In the genomic region with DNA sequence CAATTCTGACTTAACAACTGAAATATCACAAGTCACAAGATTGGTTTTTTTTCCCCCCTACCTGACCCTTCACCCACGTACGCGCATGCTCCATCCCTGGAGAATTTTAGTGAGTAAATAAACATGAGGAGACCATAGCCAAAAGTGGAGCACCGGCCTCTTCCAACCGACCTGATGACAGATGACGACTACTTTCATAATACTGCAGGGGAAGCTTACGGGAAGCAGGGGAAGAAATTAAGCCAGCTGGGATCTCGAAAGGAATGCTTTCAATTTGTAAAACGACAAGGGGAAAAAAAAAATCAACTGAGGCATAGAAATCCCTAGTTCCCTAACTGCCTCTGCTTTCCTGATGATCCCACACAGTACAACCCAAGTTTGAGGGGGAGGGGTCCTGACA, we compare ENCODE assay signal across 8 mouse cellular contexts. TPM values are rescaled to one million over a fixed set of nuclear protein-coding genes. Genes with fewer than 3 reads are reported as not detected.
DNase-seq lines count a peak whose midpoint lies in the region; ATAC-seq and TF ChIP-seq lines count a peak whose summit lies in the region.

No protein-coding gene starts in this region.

- TF ChIP-seq CTCF in MEL (IDR thresholded peaks at IDR 0.05 in 2 of 3, conservative IDR thresholded peaks at IDR 0.05 in 1 of 3; ENCODE audit: control insufficient read depth in 1 of 3, insufficient read depth in 1 of 3, low read depth in 2 of 3, low read length in 3 of 3, poor library complexity in 1 of 3, severe bottlenecking in 1 of 3) = no peak

- no peak for TF ChIP-seq RAD21 in MEL (IDR thresholded peaks at IDR 0.05; ENCODE audit: low read depth, low read length)

- TF ChIP-seq POLR2A in MEL (IDR thresholded peaks at IDR 0.05; ENCODE audit: control insufficient read depth in 1 of 2, insufficient read depth in 1 of 2, low read depth in 1 of 2, low read length in 2 of 2, poor library complexity in 1 of 2) = no peak

- peaks cover 0 to 15% of the 10 kb centered on the region in 2 experiments; a peak in 2 of 4 replicates for H3K36me3 ChIP-seq in MEL (ENCODE audit: control insufficient read depth in 1 of 2, insufficient read depth in 2 of 2, low read length in 2 of 2)
- no peaks in the 10 kb centered on the region for H3K36me3 ChIP-seq in heart, embryonic 16.5 days (ENCODE audit: control insufficient read depth, insufficient read depth)

- H3K4me3 ChIP-seq in MEL (ENCODE audit: control insufficient read depth in 1 of 2, insufficient read depth in 1 of 2, low read depth in 2 of 2, low read length in 2 of 2) = peak overlapping the region; percentile 83 to 85
- peak overlapping the region; percentile 84 for H3K4me3 ChIP-seq in heart, embryonic 16.5 days (ENCODE audit: low read length)

- ATAC-seq in heart, embryonic 16.5 days (replicated peaks; ENCODE audit: extremely low read depth, insufficient read depth, low FRiP score) = no peak

- intact Hi-C loops in heart, postnatal 36 days (cut with DNase I) = no loop called here

- peaks cover 55% of the 10 kb centered on the region for H3K79me2 ChIP-seq in MEL (ENCODE audit: control insufficient read depth, insufficient read depth, low read length, poor library complexity)

- H3K4me1 ChIP-seq in MEL (ENCODE audit: control insufficient read depth in 1 of 2, insufficient read depth in 2 of 2, low read length in 2 of 2) = peaks cover 7 to 13% of the 10 kb centered on the region in 2 experiments
- H3K4me1 ChIP-seq in heart, embryonic 16.5 days (ENCODE audit: control insufficient read depth, insufficient read depth, low read length) = peaks cover 13% of the 10 kb centered on the region

- peak overlapping the region; percentile 68 for H3K4me2 ChIP-seq in heart, embryonic 16.5 days (ENCODE audit: low read depth, low read length)

- TF ChIP-seq EP300 in MEL (IDR thresholded peaks at IDR 0.05; ENCODE audit: low read depth in 1 of 2, low read length in 2 of 2) = no peak

- peak; percentile 91 for DNase-seq in heart, adult 11 months
- DNase-seq in heart, postnatal 36 days = no peak
- DNase-seq in MEL (ENCODE audit: low read depth, low spot score) = peak; percentile 35
- peak; percentile 21 for DNase-seq in lung, postnatal 25 days (ENCODE audit: low spot score)
- no peak for DNase-seq in cerebellum, postnatal 10 days
- DNase-seq in cerebellum, adult 11 months = no peak
- DNase-seq in natural killer cell, adult 2 months (ENCODE audit: low spot score in 2 of 2) = no peak

- H3K9ac ChIP-seq in MEL (ENCODE audit: control insufficient read depth, low read depth, low read length, poor library complexity, severe bottlenecking) = peak overlapping the region; percentile 95
- peak overlapping the region; percentile 60 for H3K9ac ChIP-seq in heart, embryonic 16.5 days (ENCODE audit: low read length)

- no peaks in the 10 kb centered on the region for H3K9me3 ChIP-seq in MEL (replicated peaks; ENCODE audit: insufficient read depth, low read length)
- H3K9me3 ChIP-seq in heart, embryonic 16.5 days (replicated peaks; ENCODE audit: control insufficient read depth, low read length) = no peaks in the 10 kb centered on the region

- H3K27ac ChIP-seq in MEL (ENCODE audit: control insufficient read depth, low read depth, low read length) = no peak overlapping the region
- peak overlapping the region; percentile 45; the same call in 1 of the 2 replicates for H3K27ac ChIP-seq in heart, embryonic 16.5 days (ENCODE audit: low read length)

- no peaks in the 10 kb centered on the region for H3K27me3 ChIP-seq in MEL (ENCODE audit: control insufficient read depth in 1 of 2, insufficient read depth in 2 of 2, low read length in 2 of 2)
- H3K27me3 ChIP-seq in heart, embryonic 16.5 days (ENCODE audit: control insufficient read depth, insufficient read depth, low read length) = no peaks in the 10 kb centered on the region

- WGBS in heart, embryonic 16.5 days = 3% methylated on average over 9 of the region's 9 CpGs

TF ChIP-seq in MEL, 35 proteins besides CTCF, POLR2A, EP300 and RAD21:
- TF ChIP-seq ZKSCAN1 (IDR thresholded peaks at IDR 0.05; ENCODE audit: low read depth, low read length) (no peak), GATA1 (IDR thresholded peaks at IDR 0.05; ENCODE audit: low read depth, low read length) (no peak), MEF2A (IDR thresholded peaks at IDR 0.05; ENCODE audit: extremely low read depth, insufficient replicate concordance, low read depth, low read length, poor library complexity, severe bottlenecking) (no peak), KAT2A (conservative IDR thresholded peaks at IDR 0.05; ENCODE audit: low read depth, low read length) (no peak), MAZ (IDR thresholded peaks at IDR 0.05; ENCODE audit: low read depth, low read length) (no peak), ZC3H11A (IDR thresholded peaks at IDR 0.05; ENCODE audit: low read depth, low read length) (no peak), TAL1 (IDR thresholded peaks at IDR 0.05; ENCODE audit: low read length) (no peak)

RNA-seq across cellular contexts. Expression of a gene that starts 1.8 kb away (rescaled TPM):
- total RNA-seq in heart, postnatal 36 days (2021) = 10 to 100 TPM; 48.6 to 50.6 TPM
- total RNA-seq in MEL (2012; rRNA removed) = 28.4 and 39.0 TPM in 2 replicates
- 100 to 1,000 TPM in 1 of 2 experiments, 10 to 100 TPM in 1; 71.0 to 104 TPM for polyA plus RNA-seq in MEL (2012; ENCODE audit: insufficient read depth in 1 of 2, insufficient read length in 2 of 2, low read depth in 1 of 2, low replicate concordance in 2 of 2, missing spikeins in 1 of 2)
- 29.9 and 32.5 TPM in 2 replicates for polyA plus RNA-seq in heart, embryonic 16.5 days (2015; fragmentation: Nextera tagmentation; extraction: Ambion mirVana)

RNA-seq across cellular contexts. Expression of a gene that starts 30.0 kb away (rescaled TPM):
- 10 to 100 TPM; 76.3 to 81.1 TPM for total RNA-seq in heart, postnatal 36 days (2021)
- not detected in 2 replicates for total RNA-seq in MEL (2012; rRNA removed)
- polyA plus RNA-seq in MEL (2012; ENCODE audit: insufficient read depth in 1 of 2, insufficient read length in 2 of 2, low read depth in 1 of 2, low replicate concordance in 2 of 2, missing spikeins in 1 of 2) = not detected
- 13.0 and 14.6 TPM in 2 replicates for polyA plus RNA-seq in heart, embryonic 16.5 days (2015; fragmentation: Nextera tagmentation; extraction: Ambion mirVana)

RNA-seq across cellular contexts. Expression of a gene that starts 52.4 kb away (rescaled TPM):
- not detected for total RNA-seq in heart, postnatal 36 days (2021)
- not detected in 2 replicates for total RNA-seq in MEL (2012; rRNA removed)
- not detected for polyA plus RNA-seq in MEL (2012; ENCODE audit: insufficient read depth in 1 of 2, insufficient read length in 2 of 2, low read depth in 1 of 2, low replicate concordance in 2 of 2, missing spikeins in 1 of 2)
- polyA plus RNA-seq in heart, embryonic 16.5 days (2015; fragmentation: Nextera tagmentation; extraction: Ambion mirVana) = 0.34 and 0.41 TPM in 2 replicates

Comparison
In these comparisons a context has a peak if more than half of its experiments do, and no peak if none do; other contexts are left out.
1. DNase-seq: peak in heart, adult 11 months (single experiment), MEL (single experiment) and lung, postnatal 25 days (single experiment); none in heart, postnatal 36 days (0 of 2), cerebellum, postnatal 10 days (0 of 2), cerebellum, adult 11 months (single experiment) and natural killer cell, adult 2 months (0 of 2).
2. RNA of a gene that starts 30.0 kb away (total RNA-seq): 76.3 to 81.1 TPM in heart, postnatal 36 days; not detected in MEL; every median in the first group is over 10 times any median in the second.